Mouse (Mus musculus) myocyte (in vitro differentiated cells): ENCODE data around the gene Hoxa6.

Experiments
- CEBPB ChIP-seq: IDR thresholded peaks from 2 replicates; pipeline ENCODE4 v1.6.1; 2011; ENCODE audit warnings: mild to moderate bottlenecking, moderate library complexity; ENCODE audit not compliant: poor library complexity, insufficient read depth, severe bottlenecking
- E2F4 ChIP-seq: IDR thresholded peaks from one replicate; pipeline ENCODE4 v1.6.1; 2011; ENCODE audit warnings: mild to moderate bottlenecking, control low read depth, moderate library complexity; ENCODE audit not compliant: insufficient read depth
- MAX ChIP-seq: IDR thresholded peaks from one replicate; pipeline ENCODE4 v1.6.1; 2011; ENCODE audit warnings: low read depth, mild to moderate bottlenecking, control low read depth
- MYOG ChIP-seq, 3 experiments: IDR thresholded peaks; one replicate each; pipeline ENCODE4 v1.6.1; 2011; ENCODE audit warnings: control low read depth in 2 of 3, low read depth in 2 of 3, mild to moderate bottlenecking in 2 of 3; ENCODE audit not compliant: insufficient read length in 2 of 3, control insufficient read depth in 1 of 3, insufficient read depth in 1 of 3
- POLR2A ChIP-seq: IDR thresholded peaks from one replicate; pipeline ENCODE4 v1.6.1; 2011; ENCODE audit warnings: low read depth, mild to moderate bottlenecking, control low read depth, moderate library complexity; ENCODE audit not compliant: insufficient read length
- POLR2AphosphoS2 ChIP-seq: IDR thresholded peaks from one replicate; pipeline ENCODE4 v1.6.1; 2011; ENCODE audit warnings: low read depth, control low read depth; ENCODE audit not compliant: insufficient read length
- SRF ChIP-seq: IDR thresholded peaks from one replicate; pipeline ENCODE4 v1.6.1; 2011; ENCODE audit warnings: low read depth; ENCODE audit not compliant: control insufficient read depth, insufficient read length
- TCF12 ChIP-seq: IDR thresholded peaks from one replicate; pipeline ENCODE4 v1.6.1; 2011; ENCODE audit warnings: mild to moderate bottlenecking, control low read depth; ENCODE audit not compliant: poor library complexity, insufficient read depth, severe bottlenecking
- USF1 ChIP-seq: IDR thresholded peaks from one replicate; pipeline ENCODE4 v1.6.1; 2011; ENCODE audit warnings: low read depth, mild to moderate bottlenecking, control low read depth, moderate library complexity

DNA sequence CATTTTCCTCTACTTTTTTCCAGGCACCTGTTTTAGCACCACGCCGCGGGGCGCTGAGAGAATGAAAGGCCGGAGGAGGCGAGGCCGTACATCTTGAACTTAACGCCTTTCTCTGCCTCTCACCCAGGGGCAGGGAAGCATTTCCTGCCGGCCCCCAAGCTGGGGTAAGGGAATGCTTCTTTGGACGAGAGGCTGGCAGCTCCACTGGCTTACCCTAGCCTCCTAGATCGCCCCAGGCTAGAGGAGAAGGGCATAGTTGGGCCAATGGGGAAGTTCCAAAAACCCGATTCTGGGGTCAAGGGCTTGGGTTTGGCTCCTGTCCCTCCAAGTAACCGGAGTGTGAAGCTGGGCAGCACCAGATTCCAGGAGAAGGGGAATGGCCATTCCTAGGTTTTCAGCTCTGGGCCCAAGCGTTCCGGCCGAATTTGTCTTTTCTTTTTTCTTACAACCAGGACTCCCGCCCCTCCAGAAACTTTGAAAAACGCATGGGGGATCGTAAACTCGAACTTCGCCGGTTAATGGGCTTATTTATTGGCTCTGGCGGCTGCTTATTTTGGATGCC is 24.5 kb upstream of the Hoxa6 start:
- TF ChIP-seq CEBPB (no peak), MYOG (IDR thresholded peaks at IDR 0.05; ENCODE audit: control insufficient read depth in 1 of 3, insufficient read depth in 1 of 3, insufficient read length in 2 of 3, low read depth in 2 of 3) (no peak), POLR2A (no peak), MAX (no peak), USF1 (no peak), TCF12 (no peak), SRF (no peak), E2F4 (no peak), POLR2AphosphoS2 (no peak)
